Mouse (Mus musculus) C2C12 (cell line): ENCODE results near the gene Tgfbr3. TPM values are rescaled to one million over a fixed set of nuclear protein-coding genes. Genes with fewer than 3 reads are reported as not detected.

Source experiments
- H3K27me3 ChIP-seq: one replicate; pipeline ENCODE4 v1.6.1; 2011; ENCODE audit not compliant: control insufficient read depth, insufficient read depth, insufficient read length
- H3K36me3 ChIP-seq: one replicate; pipeline ENCODE4 v1.6.1; 2011; ENCODE audit not compliant: control insufficient read depth, insufficient read depth
- H3K4me3 ChIP-seq: one replicate; pipeline ENCODE4 v1.5.1; 2011; ENCODE audit warnings: mild to moderate bottlenecking, control low read depth; ENCODE audit not compliant: poor library complexity, insufficient read depth, severe bottlenecking
- H3K79me2 ChIP-seq: one replicate; pipeline ENCODE4 v1.6.1; 2011; ENCODE audit not compliant: control insufficient read depth, insufficient read depth
- H3K79me3 ChIP-seq: one replicate; pipeline ENCODE4 v1.6.1; 2011; ENCODE audit warnings: low read depth, control low read depth
- H3ac ChIP-seq: one replicate; pipeline ENCODE3; 2011; ENCODE audit warnings: low read depth; ENCODE audit not compliant: control insufficient read depth, insufficient read length
- CEBPB ChIP-seq: IDR thresholded peaks from one replicate; pipeline ENCODE4 v1.6.1; 2011; ENCODE audit warnings: low read depth, mild to moderate bottlenecking, control low read depth, moderate library complexity
- CTCF ChIP-seq: IDR thresholded peaks from one replicate; pipeline ENCODE4 v1.5.1; 2011; ENCODE audit not compliant: control insufficient read depth, insufficient read depth, insufficient read length
- FOSL1 ChIP-seq: IDR thresholded peaks from one replicate; pipeline ENCODE4 v1.8.0; 2011; ENCODE audit warnings: mild to moderate bottlenecking, low read length; ENCODE audit not compliant: poor library complexity, insufficient read depth, severe bottlenecking
- MAX ChIP-seq: IDR thresholded peaks from one replicate; pipeline ENCODE4 v1.6.1; 2011; ENCODE audit warnings: mild to moderate bottlenecking, control low read depth
- MYOD1 ChIP-seq: IDR thresholded peaks from one replicate; pipeline ENCODE4 v1.6.1; 2011; ENCODE audit warnings: low read depth; ENCODE audit not compliant: control insufficient read depth, insufficient read length
- MYOG ChIP-seq: IDR thresholded peaks from one replicate; pipeline ENCODE4 v1.6.1; 2011; ENCODE audit not compliant: control insufficient read depth, insufficient read length; ENCODE audit errors: extremely low read depth
- USF1 ChIP-seq: IDR thresholded peaks from one replicate; pipeline ENCODE4 v1.6.1; 2011; ENCODE audit warnings: low read depth, mild to moderate bottlenecking, control low read depth, moderate library complexity
- polyA plus RNA-seq: library from polyadenylated mRNA; unstranded; fragments of >200 nt; fragmentation: generic; extraction: Trizol; gene quantifications from one replicate; pipeline ENCODE4 v1.2.1, GENCODE M21; 2012; ENCODE audit warnings: missing spikeins

Gene Tgfbr3
- polyA plus RNA-seq, 1 experiment, result 0.20 TPM

DNA sequence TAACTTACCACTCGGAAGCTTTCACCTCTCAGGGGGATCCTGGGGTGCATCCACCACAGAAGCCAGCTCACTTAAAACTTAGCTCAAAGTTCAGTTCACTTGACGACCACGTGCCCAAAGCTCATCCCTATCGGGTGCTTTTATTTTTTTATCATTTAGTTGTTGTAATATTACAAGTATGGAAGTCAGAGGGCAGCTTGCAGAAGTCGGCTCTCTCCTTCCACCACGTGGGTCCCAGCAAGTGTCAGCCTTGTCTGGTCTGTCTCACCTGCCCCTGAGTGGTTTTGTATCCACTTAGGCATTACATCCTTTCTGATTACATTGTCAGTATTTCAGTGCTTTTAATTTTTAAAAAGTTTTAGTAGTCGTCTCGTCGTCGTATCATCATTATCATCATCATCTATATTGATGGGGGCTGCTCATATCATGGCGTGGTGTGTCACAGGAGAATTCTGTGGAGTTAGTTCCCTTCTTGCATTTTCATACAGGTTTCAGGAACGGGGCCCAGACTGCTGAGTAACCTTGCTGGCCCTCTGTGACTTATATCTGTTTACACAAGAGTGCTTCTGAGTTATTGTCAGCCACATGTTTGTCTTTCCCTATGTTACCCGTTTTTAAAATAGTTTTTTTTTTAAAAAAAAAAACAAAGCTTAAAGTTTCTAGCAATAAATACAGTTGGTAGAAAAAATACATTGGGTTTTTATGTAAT is 14.8 kb upstream of the Tgfbr3 start:
- no peak overlapping the region for H3K4me3 ChIP-seq
- no peaks in the 10 kb centered on the region for H3K79me3 ChIP-seq
- H3ac ChIP-seq, result no peak overlapping the region
- peaks cover 3% of the 10 kb centered on the region for H3K27me3 ChIP-seq
- no peaks in the 10 kb centered on the region for H3K36me3 ChIP-seq
- TF ChIP-seq USF1 (peak; percentile 5), FOSL1 (no peak)
- H3K79me2 ChIP-seq, result no peaks in the 10 kb centered on the region

DNA sequence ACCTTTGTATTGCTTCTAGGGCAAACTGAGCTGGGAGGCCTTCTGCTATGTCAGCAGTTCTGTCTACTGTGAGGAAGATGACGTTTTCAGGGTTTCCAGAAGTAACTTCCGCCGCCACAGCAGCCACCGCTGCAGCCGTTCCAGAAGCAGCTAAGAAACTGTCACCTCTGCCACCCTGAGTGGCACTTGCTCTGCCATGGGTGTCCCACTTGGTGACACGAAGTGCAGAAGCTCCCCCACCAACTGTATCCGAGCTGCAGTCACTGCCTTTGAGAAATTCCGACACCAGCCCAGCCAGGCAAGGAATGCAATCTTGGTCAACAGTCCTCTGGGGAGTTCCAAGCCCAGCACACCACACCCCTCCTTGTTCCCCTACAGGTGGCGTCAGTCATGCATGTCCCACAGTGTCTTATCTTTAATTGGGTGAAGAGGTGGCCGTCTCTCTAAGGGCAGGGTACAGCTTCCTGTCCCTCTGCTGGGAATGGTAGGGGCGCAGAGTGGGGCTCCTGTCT is 14.0 kb upstream of the Tgfbr3 start:
- TF ChIP-seq MAX, result no peak
- TF ChIP-seq CTCF, result no peak
- no peak for TF ChIP-seq USF1
- no peak for TF ChIP-seq MYOD1
- no peak for TF ChIP-seq MYOG
- TF ChIP-seq CEBPB, result no peak
- TF ChIP-seq FOSL1, result no peak
- no peak overlapping the region for H3ac ChIP-seq

DNA sequence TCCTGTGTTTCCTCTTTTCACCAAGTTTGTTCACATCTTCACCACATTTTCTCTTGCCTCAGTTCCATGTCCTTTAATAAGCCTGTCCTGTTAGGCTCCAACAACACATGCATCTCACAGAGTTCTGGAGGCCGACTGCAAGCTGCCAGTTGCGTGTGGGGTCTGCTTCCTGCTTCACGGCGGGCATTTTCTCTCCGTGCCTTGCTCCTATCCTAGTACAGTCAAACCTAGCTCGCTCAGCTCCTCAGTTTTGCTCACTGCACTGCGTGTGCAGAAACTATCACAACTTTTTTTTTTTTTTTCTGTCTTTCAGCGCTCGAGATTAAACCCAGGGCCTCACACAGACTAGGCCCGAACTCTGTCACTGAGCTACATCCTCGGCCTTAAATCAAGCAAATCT is 9.4 kb upstream of the Tgfbr3 start:
- no peaks in the 10 kb centered on the region for H3K36me3 ChIP-seq
- no peaks in the 10 kb centered on the region for H3K79me2 ChIP-seq
- no peaks in the 10 kb centered on the region for H3K27me3 ChIP-seq
- H3K79me3 ChIP-seq, result no peaks in the 10 kb centered on the region
- H3ac ChIP-seq, result no peak overlapping the region
- no peak for TF ChIP-seq CTCF
- TF ChIP-seq FOSL1, result no peak
- no peak for TF ChIP-seq MAX
- no peak for TF ChIP-seq MYOD1
- TF ChIP-seq USF1, result no peak
- no peak for TF ChIP-seq CEBPB
- TF ChIP-seq MYOG, result no peak
- no peak overlapping the region for H3K4me3 ChIP-seq

More for the DNA sequence above, 14.0 kb upstream of the Tgfbr3 start:
- Histone ChIP-seq H3K27me3 (no peaks in the 10 kb centered on the region), H3K4me3 (no peak overlapping the region), H3K79me2 (no peaks in the 10 kb centered on the region), H3K36me3 (no peaks in the 10 kb centered on the region), H3K79me3 (no peaks in the 10 kb centered on the region)

DNA sequence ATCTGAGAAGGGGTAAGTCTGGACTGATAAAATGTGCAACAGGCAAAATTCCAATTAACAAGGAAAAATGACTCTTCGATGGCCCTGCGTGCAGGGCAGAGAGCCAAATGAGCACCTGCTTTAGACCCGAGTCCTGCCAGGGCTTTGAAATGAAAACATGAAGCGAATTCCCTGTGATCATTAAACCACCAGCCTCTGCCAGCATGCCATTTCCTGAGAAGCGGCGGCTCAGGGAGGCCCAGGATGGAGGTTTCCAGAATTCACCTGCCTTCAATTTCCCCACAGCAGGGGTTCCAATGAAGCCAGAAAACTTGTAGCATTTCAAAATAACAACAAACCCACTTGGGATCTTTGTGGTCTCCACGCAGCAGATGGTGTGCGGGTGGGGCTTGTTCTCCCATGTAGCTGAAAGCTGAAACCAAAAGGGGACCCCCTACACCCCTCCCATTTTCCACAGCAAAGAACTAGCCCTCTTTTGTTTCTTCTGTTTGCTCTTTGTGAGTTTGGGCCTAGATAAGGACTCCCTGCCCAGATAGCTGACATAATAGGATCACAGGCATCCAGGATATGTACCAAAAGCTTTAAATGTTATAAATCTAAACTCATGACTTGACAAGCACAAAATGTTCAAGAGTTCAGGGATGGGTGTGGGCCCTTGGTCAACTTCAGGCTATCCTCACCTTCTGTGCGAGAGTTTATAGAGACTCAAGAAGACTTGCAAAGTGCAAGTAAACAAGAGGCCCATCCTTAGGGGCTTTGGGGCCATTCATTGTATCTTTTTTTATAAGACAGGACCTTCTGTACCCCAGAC is 7.3 kb upstream of the Tgfbr3 start:
- no peaks in the 10 kb centered on the region for H3K79me3 ChIP-seq
- TF ChIP-seq USF1 (no peak), FOSL1 (no peak), MYOG (no peak), CEBPB (no peak), MYOD1 (no peak), CTCF (no peak), MAX (no peak)
- no peaks in the 10 kb centered on the region for H3K27me3 ChIP-seq
- no peaks in the 10 kb centered on the region for H3K36me3 ChIP-seq
- no peaks in the 10 kb centered on the region for H3K79me2 ChIP-seq
- no peak overlapping the region for H3K4me3 ChIP-seq
- no peak overlapping the region for H3ac ChIP-seq

DNA sequence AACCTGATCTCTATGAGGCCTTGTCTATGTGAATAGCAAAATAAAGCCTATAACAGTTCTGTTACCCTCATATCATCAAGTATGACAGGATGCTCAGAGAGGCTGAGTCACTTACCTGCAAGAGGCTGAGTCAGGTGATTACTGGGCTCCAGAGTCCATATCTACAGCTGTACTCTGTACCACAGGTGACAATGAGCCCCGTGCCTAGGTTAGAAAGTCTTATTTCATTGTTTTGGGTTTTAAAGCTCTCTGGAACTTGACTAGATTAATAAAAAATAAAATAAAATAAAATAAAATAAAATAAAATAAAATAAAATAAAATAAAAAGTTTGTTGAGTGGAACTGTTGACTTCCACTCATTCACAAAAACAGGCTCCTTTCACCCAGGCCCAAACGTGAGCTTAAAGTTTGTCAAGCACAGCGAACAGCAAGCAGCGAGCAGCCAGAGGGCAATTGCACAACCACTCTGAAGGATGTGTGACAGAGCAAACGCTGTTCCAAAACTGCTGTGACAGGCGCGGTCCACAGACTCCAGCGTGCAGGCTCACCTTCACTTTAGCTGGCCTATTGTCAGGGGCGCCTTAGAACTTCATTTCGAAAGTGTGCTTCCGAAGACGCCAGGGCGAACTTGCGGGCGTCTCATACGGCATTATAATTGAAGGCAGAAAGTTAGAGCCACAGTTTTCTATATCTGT is 6.5 kb upstream of the Tgfbr3 start:
- Histone ChIP-seq H3K79me2 (no peaks in the 10 kb centered on the region), H3K79me3 (no peaks in the 10 kb centered on the region), H3ac (no peak overlapping the region), H3K36me3 (no peaks in the 10 kb centered on the region), H3K4me3 (no peak overlapping the region), H3K27me3 (peaks cover 4% of the 10 kb centered on the region)
- TF ChIP-seq MYOG (no peak), CTCF (no peak), MYOD1 (no peak), USF1 (no peak), FOSL1 (no peak), CEBPB (no peak), MAX (no peak)
